Mouse (Mus musculus) brain, embryonic 14.5 days (tissue): Measurements from ENCODE around the gene Ehbp1l1. TPM values are rescaled to one million over a fixed set of nuclear protein-coding genes. Genes with fewer than 3 reads are reported as not detected.

Source experiments
- DNase-seq: peaks from one replicate; pipeline ENCODE4 v3.0.0-alpha.2; 2011; ENCODE audit warnings: low read depth
- CTCF ChIP-seq: fragments of 200-500 bp; IDR thresholded peaks from 2 replicates; pipeline ENCODE4 v1.5.1; 2012; ENCODE audit warnings: inconsistent platforms, mild to moderate bottlenecking, moderate library complexity, borderline replicate concordance; ENCODE audit not compliant: insufficient read depth, insufficient read length; ENCODE audit errors: extremely low read depth
- POLR2A ChIP-seq: fragments of 200-500 bp; IDR thresholded peaks from 2 replicates; pipeline ENCODE4 v1.6.1; 2012; ENCODE audit warnings: mild to moderate bottlenecking, inconsistent platforms, borderline replicate concordance; ENCODE audit not compliant: poor library complexity, insufficient read depth, insufficient read length, severe bottlenecking; ENCODE audit errors: extremely low read depth
- polyA plus RNA-seq: library from polyadenylated mRNA; depleted of rRNA; stranded (reverse); fragments of >200 nt; gene quantifications from 2 replicates; pipeline ENCODE4 v1.2.3, GENCODE M21; 2012; rRNA removed

Gene Ehbp1l1
- 18.3 and 20.4 TPM in 2 replicates for polyA plus RNA-seq

DNA sequence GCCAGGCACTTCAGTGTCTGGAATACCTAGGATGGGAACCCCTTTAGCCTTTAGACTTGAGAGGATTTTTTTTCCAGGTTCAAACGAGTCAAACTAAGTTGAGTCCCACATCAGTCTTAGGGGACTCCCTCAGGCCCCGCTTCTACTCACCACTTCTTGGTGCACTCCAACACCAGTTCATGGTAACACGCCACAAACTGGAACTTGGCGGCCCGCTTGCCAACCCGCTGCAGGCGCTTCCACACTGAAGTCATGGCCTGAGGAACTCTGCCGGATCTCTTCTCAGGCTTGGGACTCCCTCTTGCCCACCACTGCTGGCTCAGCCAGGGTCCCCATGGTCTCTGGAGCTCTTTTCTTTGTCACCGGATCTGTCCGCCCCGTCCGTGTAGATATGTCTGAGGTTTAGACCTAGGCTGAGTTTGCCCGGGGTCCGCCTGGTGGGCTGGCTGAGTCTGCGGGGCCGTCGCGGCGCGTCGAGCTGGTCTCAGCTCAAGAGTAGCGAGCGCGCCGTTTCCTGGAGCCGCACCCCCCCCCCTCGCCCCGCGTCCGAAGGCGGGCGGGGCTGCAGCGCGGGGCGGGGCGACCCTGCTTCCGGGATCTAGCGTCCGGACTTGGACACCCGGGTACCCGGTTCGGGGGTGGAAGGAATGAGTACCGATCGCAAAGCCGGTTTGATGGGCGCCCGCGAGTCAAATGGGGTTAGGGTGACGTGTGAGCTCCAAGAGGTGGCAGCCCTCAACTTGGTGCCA, at the start of gene Ehbp1l1:
Gene Ehbp1l1 (minus strand): TSS at position 551 of the 749 bp plus-strand sequence.
- TF ChIP-seq POLR2A (no peak), CTCF (no peak)
- no peak for DNase-seq

GRCm38 (mm10) chr19:5770925-5771860, 45.1 kb upstream of the Ehbp1l1 start, which contains the start of gene Scyl1:
TSS of gene Scyl1 (minus strand) at chr19:5771419.
- TF ChIP-seq POLR2A (peak; percentile 93), CTCF (no peak)
- peak; percentile 93 for DNase-seq

DNA sequence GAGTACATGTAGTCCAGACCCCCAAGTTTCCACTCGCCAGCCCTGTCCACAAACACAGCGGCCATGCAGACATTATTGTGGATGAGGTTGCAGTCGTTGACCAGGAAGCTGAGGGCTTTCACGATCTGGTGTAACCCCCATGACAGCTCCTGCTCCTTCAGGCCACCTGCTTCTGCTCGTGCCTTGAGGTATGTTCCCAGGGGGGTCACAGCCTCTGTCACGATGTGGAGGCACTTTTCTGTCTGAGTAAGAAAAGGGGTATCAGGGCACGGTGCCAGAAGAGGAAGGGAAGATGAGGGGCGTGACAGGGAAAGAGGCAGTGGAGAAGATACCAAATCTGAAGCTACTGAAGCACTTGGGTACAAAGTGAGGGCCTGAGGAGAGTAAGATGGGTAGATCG, 44.2 kb upstream of the Ehbp1l1 start:
- no peak for TF ChIP-seq POLR2A
- no peak for TF ChIP-seq CTCF
- DNase-seq, result no peak

DNA sequence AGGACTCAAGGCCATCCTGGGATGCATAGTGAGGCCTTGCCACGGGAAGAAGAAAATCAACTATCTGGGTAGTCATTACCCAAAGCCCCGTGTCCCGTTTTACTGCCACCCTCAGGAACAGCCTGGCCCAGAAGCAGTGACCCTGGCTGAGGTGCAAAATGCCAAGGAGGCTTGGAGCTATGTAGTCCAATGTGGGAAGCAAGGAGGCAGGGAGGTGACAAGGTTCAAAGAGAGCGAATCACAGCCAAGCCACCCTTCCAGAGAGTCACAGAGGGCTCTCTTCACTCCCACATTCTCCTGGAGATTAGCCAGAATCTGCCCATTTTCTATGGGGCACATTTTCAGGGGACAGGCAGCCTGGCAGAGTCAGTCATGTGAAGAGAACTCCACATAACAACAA, 41.2 kb upstream of the Ehbp1l1 start:
- DNase-seq, result no peak
- TF ChIP-seq CTCF (no peak), POLR2A (no peak)

DNA sequence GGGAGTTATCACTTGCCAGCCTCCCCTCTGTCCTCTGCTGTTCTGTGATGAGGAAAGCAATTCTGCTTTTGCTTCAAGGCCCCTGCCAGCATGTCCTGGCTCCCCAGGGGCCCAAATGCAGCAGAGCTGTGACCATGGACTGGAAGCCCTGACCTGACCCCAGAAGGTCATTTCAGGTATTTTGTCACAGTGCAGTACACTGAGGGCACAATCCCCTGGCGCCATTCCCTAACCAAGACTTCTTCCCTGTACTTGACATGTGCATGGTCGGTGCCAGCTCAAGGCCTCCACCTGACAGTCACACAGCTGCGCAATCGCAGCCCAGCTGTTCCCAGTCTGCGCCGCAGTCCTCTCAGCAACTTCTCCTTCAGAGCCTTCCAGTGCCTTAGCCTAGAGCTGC, 37.0 kb upstream of the Ehbp1l1 start:
- TF ChIP-seq POLR2A (no peak), CTCF (no peak)
- DNase-seq, result no peak

GRCm38 (mm10) chr19:5758878-5759403, 32.8 kb upstream of the Ehbp1l1 start:
- TF ChIP-seq CTCF (no peak), POLR2A (no peak)
- no peak for DNase-seq

- TF ChIP-seq CTCF, result no peak
- DNase-seq, result peak; percentile 24
Measured at GRCm38 (mm10) chr19:5756991-5757636, 31.0 kb upstream of the Ehbp1l1 start.

DNA sequence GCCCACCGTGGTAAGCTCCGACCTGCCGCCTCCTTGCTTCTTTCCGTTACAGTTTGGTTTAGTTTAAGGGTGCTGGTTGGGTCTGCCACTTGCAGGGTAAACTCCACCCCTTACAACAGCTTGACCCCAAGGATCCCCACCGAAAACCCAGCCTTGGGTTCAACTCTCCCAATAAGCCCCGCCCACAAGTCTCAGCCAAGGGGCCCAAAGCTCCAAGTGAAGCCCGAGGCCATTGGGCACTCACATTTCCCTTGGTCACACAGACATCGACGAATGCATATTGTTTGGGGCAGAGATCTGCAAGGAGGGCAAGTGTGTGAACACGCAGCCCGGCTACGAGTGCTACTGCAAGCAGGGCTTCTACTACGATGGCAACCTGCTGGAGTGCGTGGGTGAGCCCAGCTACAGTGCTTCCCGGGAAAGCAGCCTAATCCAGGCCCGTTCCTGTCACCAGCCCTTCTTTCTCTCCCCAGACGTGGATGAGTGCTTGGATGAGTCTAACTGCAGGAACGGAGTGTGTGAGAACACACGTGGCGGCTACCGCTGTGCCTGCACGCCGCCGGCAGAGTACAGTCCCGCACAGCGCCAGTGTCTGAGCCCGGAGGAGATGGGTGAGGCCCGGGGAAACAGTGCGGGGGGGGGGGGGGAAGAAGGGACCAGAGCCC, 30.3 kb upstream of the Ehbp1l1 start:
- DNase-seq, result peak; percentile 32
- TF ChIP-seq POLR2A, result no peak
- no peak for TF ChIP-seq CTCF

GRCm38 (mm10) chr19:5751742-5752141, 25.6 kb upstream of the Ehbp1l1 start:
- no peak for TF ChIP-seq CTCF
- TF ChIP-seq POLR2A, result no peak
- DNase-seq, result peak; percentile 64

DNA sequence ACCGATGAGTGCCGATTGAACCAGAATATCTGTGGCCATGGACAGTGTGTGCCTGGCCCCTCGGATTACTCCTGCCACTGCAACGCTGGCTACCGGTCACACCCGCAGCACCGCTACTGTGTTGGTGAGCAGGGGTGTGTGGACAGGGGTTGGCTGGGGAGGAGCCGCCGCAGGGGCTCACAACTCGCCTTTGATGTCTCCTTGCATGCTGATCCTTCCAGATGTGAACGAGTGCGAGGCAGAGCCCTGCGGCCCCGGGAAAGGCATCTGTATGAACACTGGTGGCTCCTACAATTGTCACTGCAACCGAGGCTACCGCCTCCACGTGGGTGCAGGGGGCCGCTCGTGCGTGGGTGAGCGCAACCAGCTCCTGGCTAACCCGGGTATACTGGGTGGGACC, 24.8 kb upstream of the Ehbp1l1 start:
- no peak for TF ChIP-seq POLR2A
- TF ChIP-seq CTCF, result no peak
- no peak for DNase-seq

- no peak for TF ChIP-seq CTCF
- DNase-seq, result no peak
Measured at GRCm38 (mm10) chr19:5749476-5749875, 23.4 kb upstream of the Ehbp1l1 start.

GRCm38 (mm10) chr19:5746907-5747363, 20.8 kb upstream of the Ehbp1l1 start:
- no peak for DNase-seq
- TF ChIP-seq POLR2A (no peak), CTCF (no peak)
